Mouse (Mus musculus): ENCODE measurements around the gene Ppdpf.

The Ppdpf gene

GRCm38 (mm10) chr2:181187121-181188000, at the start of gene Ppdpf:
Ppdpf (plus strand) TSS chr2:181187247.
- DNase-seq (ENCODE audit: low spot score in 2 of 2), result peak; percentile 87 to 94

DNA sequence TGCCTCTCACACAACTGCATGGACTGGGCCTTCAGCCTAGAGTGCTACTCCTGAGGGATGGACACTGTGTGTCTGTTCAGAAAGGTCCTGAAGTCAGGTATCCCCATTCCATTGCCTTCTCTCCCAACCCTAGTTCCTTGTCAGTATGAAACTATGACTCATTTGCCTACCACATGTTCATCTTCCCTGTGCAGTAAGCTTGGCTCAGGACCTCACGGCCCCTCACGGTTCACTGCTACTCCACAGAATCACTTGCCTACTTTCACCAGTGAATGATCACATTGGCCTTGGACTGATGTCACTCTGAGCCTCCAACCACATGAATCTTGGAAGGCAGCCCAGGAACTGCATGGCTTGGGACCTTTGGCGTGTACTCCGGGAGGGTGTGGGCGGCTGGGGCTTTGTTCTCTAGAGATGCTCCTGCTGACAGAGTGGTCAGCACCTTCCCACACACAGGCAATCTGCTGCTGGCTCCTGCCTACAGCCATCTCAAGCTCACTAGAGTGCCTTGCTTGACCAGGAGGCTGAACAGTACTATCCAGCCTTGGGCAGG, 47.3 kb upstream of the Ppdpf start:
- DNase-seq (ENCODE audit: low spot score in 2 of 2), result no peak

GRCm38 (mm10) chr2:181142703-181143135, 44.3 kb upstream of the Ppdpf start:
- peak; percentile 71 to 76 for DNase-seq (ENCODE audit: low spot score in 2 of 2)

- DNase-seq (ENCODE audit: low spot score in 2 of 2), result no peak
Observed at GRCm38 (mm10) chr2:181143509-181144276, 43.4 kb upstream of the Ppdpf start.

DNA sequence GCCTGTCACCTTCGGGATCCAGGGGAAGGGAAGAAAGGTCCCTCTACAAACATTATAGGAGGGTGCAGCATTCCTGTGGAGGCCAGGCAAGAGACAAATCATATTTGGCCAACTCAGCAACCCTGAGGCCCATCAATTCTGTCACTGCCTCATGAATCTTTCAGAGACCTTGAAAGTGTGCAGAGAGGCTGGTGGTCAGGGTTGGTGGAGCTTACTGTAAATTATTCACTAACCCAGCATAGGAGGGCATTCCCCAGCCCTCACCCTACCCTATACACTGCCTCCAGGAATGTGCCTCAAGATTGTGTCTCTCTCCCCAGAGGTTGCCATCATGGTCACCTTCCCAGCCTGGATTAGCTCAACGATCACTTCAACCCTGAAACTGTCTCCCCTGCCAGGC, 42.4 kb upstream of the Ppdpf start:
- DNase-seq (ENCODE audit: low spot score in 2 of 2), result no peak

- no peak for DNase-seq (ENCODE audit: low spot score in 2 of 2)
Observed at GRCm38 (mm10) chr2:181146976-181147545, 40.0 kb upstream of the Ppdpf start.

- no peak for DNase-seq (ENCODE audit: low spot score in 2 of 2)
Observed at GRCm38 (mm10) chr2:181147546-181148317, 39.3 kb upstream of the Ppdpf start.

DNA sequence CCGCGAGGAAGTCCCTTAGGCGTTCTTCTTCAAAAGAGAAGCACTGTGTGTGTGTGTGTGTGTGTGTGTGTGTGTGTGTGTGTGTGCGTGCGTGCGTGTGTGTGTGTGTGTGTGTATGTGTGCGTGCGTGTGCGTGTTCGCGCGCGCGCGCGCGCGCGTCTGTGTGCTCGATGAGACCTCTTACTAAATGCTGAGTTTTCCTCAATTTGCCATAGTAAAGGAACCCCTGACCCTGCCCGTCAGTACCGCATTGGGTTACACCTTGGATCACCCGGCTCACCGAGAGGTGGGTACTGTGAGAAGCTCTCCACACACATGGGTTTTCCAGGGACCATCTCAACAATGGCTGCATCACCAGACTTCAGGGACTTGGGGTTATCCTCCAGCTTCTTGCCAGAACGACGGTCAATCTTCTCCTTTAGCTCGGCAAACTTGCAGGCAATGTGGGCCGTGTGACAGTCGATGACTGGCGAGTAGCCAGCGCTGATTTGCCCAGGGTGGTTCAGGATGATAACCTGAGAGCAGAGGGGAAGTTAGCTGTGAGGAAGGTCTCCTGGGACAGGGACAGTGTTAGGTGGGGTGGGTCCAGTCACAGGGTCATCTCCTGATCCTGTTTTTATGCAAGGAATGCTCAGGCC, 38.6 kb upstream of the Ppdpf start:
- peak in 1 of 2 experiments; percentile 9 for DNase-seq (ENCODE audit: low spot score in 2 of 2)

- DNase-seq (ENCODE audit: low spot score in 2 of 2), result peak; percentile 72 to 77
Observed at GRCm38 (mm10) chr2:181150281-181150680, 36.8 kb upstream of the Ppdpf start.

- peak in 1 of 2 experiments; percentile 37 for DNase-seq (ENCODE audit: low spot score in 2 of 2)
Observed at GRCm38 (mm10) chr2:181152701-181153100, 34.3 kb upstream of the Ppdpf start.

DNA sequence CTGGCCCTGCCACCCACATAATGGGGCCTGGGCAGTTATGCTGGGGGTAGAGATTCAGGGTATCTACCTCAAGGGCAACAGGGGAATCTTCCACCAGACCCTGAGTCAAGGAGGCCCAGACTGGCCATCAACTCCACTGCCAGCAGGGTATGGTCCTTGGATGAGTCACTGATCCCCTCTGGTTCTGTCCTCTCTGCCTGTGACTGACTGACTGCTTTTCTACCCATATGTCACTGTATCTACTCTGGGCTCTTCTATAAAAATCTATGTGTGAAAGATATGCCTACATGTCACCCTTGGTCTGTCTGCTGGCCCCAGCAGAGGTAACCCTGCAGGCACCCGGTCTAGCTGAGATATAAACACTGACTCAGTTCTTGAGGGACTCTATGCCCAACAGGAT, 33.9 kb upstream of the Ppdpf start:
- DNase-seq (ENCODE audit: low spot score in 2 of 2), result no peak

DNA sequence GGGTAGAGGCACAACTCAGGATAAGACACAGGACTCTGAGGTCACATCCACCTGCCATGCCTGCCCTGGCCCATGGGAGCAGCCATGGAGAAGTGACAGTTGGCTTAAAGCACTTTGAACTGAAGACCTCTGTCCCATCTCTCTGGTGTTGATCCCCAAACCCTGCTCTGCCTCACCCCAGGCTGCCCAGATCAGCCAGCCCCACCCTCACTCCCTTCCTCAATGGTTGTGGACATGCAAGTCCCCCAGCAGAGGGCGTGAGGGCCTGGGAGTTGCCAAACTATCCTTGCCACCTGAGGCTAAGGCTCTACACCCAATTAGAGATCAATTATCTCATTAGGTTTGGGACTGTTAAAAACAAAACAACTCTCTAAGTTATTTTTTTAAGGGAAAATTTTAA, 33.2 kb upstream of the Ppdpf start:
- no peak for DNase-seq (ENCODE audit: low spot score in 2 of 2)

- DNase-seq (ENCODE audit: low spot score in 2 of 2), result no peak
Observed at GRCm38 (mm10) chr2:181154361-181154760, 32.7 kb upstream of the Ppdpf start.

DNA sequence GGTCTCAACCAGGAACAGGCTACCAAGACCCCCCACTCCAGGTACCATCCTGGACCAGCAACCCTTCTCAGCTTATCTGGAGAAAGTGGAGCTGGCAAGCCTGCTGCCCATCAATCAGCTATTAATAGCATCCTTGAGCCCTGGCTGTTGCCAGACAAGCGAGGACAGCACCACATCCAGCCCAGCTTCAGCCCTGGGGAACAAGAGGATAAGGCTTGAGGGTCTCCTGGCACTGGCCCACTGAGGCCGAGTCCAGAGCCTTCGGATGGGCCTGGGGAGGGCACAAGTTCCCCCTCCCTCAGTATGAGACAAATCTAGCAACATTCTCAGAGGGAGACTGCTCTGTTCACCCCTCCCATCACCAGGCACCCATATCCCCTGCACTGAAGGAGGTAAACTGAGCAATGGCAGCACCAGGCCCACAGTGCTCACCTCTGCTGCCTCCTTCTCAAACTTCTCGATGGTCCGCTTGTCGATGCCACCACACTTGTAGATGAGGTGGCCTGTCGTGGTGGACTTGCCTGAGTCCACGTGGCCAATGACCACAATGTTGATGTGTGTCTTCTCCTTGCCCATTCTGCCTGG, 32.1 kb upstream of the Ppdpf start:
- DNase-seq (ENCODE audit: low spot score in 2 of 2), result no peak

GRCm38 (mm10) chr2:181155801-181156200, 31.2 kb upstream of the Ppdpf start:
- DNase-seq (ENCODE audit: low spot score in 2 of 2), result no peak

- DNase-seq (ENCODE audit: low spot score in 2 of 2), result peak; percentile 78 to 92
Observed at GRCm38 (mm10) chr2:181156248-181157121, 30.6 kb upstream of the Ppdpf start, which contains the start of gene Eef1a2. Eef1a2 (minus strand) TSS chr2:181157014.

- DNase-seq (ENCODE audit: low spot score in 2 of 2), result no peak
Observed at GRCm38 (mm10) chr2:181157180-181157579, 29.9 kb upstream of the Ppdpf start.

DNA sequence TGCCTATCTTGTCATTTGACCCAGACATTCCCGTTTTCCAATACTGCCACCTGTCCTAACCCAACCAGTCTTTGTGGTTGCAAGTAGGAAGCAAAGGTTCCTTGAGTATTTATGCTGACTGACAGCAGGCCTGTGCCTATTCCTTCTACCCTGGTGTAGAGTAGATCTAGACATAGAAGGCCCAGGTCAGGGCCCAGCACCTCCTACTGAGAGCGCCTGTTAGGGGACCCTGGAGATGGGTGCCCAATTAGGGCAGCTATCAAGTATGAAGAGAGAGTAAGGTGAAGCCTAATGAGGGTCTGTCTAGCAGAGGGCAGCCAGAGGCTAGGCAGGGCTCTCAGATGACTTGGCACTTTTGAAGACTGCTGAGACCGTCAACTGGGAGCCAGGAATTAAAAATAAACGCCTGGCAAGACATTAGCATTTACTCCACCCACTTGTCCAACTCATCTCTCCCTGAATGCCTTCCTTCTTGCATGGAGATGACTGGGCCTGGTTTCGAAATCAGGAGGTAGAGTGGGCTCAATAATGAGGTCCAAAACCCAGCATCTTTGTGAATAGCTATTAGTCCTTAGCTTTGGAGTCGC, 29.2 kb upstream of the Ppdpf start:
- no peak for DNase-seq (ENCODE audit: low spot score in 2 of 2)

GRCm38 (mm10) chr2:181158471-181158870, 28.6 kb upstream of the Ppdpf start:
- DNase-seq (ENCODE audit: low spot score in 2 of 2), result no peak
